Mouse (Mus musculus) gastrocnemius, adult 8-10 months (tissue): ENCODE data around the gene Dnah11. TPM values are rescaled to one million over a fixed set of nuclear protein-coding genes. Genes with fewer than 3 reads are reported as not detected.

Source experiments
- total RNA-seq, 4 experiments: library from RNA; stranded (reverse); gene quantifications; 2 replicates each; pipeline ENCODE4 v1.2.4; 2022

The Dnah11 gene
- total RNA-seq, 4 experiments from 2014 or later: 0.03 TPM; not detected in 3

Other genes with a start within 250 kb of the Dnah11 start
- 10 to 100 TPM in 3 of 4 experiments, 1 to 10 TPM in 1; 9.9 to 13.7 (median 11.5) TPM for gene Sp4, start 102.4 kb upstream of the Dnah11 start, total RNA-seq